Mouse (Mus musculus) ES-E14 (cell line): Measurements from ENCODE around the gene Cyp4a32.

Experiments
- CHD2 ChIP-seq: IDR thresholded peaks from 2 replicates; pipeline ENCODE4 v1.6.1; 2014; ENCODE audit warnings: mild to moderate bottlenecking, low read depth, low read length, inconsistent platforms
- HCFC1 ChIP-seq: IDR thresholded peaks from 2 replicates; pipeline ENCODE4 v1.6.1; 2012; ENCODE audit warnings: low read length, inconsistent platforms, borderline replicate concordance; ENCODE audit not compliant: insufficient read depth
- MAFK ChIP-seq: IDR thresholded peaks from 2 replicates; pipeline ENCODE4 v1.6.1; 2014; ENCODE audit warnings: mild to moderate bottlenecking, low read depth, low read length, inconsistent platforms; ENCODE audit not compliant: insufficient read depth
- ZC3H11A ChIP-seq: IDR thresholded peaks from 2 replicates; pipeline ENCODE4 v1.6.1; 2012; ENCODE audit warnings: low read depth, mild to moderate bottlenecking, inconsistent platforms, low read length, borderline replicate concordance
- ZNF384 ChIP-seq: IDR thresholded peaks from 2 replicates; pipeline ENCODE4 v1.6.1; 2012; ENCODE audit warnings: low read depth, low read length, inconsistent platforms

DNA sequence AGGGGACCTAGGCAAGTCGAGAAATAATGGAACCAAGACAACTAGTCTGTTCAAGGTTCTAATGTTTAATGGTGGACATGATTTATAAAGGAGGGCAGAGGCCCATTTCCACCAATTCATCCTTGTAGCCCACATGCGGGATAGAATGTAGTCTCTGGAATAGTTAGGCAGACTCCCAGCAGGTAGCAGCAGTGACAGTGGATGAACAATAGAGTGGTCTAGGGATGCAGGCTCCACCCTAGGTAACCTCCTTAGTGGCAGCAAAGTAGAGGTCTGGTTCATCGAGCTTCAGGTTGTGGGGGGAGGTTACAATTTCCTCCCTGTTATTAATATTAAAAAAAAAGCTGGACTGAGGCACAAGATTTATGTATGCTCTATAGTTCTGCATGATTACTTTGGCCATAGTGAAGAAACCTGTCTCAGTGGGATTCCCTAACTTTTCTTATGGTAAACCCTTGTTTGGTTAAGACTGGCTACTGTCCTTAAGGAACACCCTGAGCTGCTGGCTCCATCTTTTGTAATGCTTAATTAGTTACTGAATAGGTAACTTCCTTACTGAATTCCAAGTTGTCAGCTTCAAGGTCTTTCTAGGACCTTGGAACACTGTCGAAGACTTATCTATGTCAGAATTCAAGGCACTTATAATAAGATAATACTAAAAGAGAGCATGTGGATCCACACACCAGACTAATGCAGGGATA is 42.8 kb upstream of the Cyp4a32 start:
- TF ChIP-seq ZC3H11A (no peak), MAFK (no peak), CHD2 (peak; percentile 60; the same call in 1 of the 2 replicates), HCFC1 (no peak), ZNF384 (no peak)
